Mouse (Mus musculus) midbrain, embryonic 13.5 days (tissue): ENCODE measurements around the gene Cetn4. TPM values are rescaled to one million over a fixed set of nuclear protein-coding genes. Genes with fewer than 3 reads are reported as not detected.

Source experiments
- ATAC-seq: fragments of 200-750 bp; cut with Nextera tagmentation; 2 replicates; pipeline ENCODE4 v1.8.0; 2017; ENCODE audit warnings: mild to moderate bottlenecking, moderate TSS enrichment, moderate library complexity
- H3K27ac ChIP-seq: fragments of 300-500 bp; sonication (generic); 2 replicates; pipeline ENCODE4 v1.5.1; 2015; ENCODE audit warnings: inconsistent platforms, mild to moderate bottlenecking, moderate library complexity
- H3K27me3 ChIP-seq: fragments of 300-500 bp; sonication (generic); 2 replicates; pipeline ENCODE4 v1.6.1; 2015; ENCODE audit warnings: mild to moderate bottlenecking, inconsistent platforms
- H3K36me3 ChIP-seq: fragments of 300-500 bp; sonication (generic); 2 replicates; pipeline ENCODE4 v1.6.1; 2015; ENCODE audit warnings: mild to moderate bottlenecking, inconsistent platforms
- H3K4me1 ChIP-seq: fragments of 300-500 bp; sonication (generic); replicated peaks from 2 replicates; pipeline ENCODE4 v1.6.1; 2015; ENCODE audit warnings: inconsistent platforms
- H3K4me2 ChIP-seq: fragments of 300-500 bp; sonication (generic); replicated peaks from 2 replicates; pipeline ENCODE4 v1.6.1; 2015; ENCODE audit warnings: moderate library complexity, mild to moderate bottlenecking, inconsistent platforms
- H3K4me3 ChIP-seq: fragments of 300-500 bp; sonication (generic); replicated peaks from 2 replicates; pipeline ENCODE4 v1.5.1; 2015; ENCODE audit warnings: mild to moderate bottlenecking, inconsistent platforms
- H3K9ac ChIP-seq: fragments of 300-500 bp; sonication (generic); replicated peaks from 2 replicates; pipeline ENCODE4 v1.6.1; 2015; ENCODE audit warnings: mild to moderate bottlenecking, inconsistent platforms
- H3K9me3 ChIP-seq: fragments of 300-500 bp; sonication (generic); 2 replicates; pipeline ENCODE4 v1.6.1; 2016; ENCODE audit warnings: mild to moderate bottlenecking, inconsistent platforms
- WGBS: fragments of 180-500 bp; shearing (Covaris S2); methylation state at CpG from one replicate; pipeline ENCODE4 v1.1.7; 2015; 5-methylcytosine and 5-hydroxymethylcytosine counted together
- polyA plus RNA-seq: library from polyadenylated mRNA; unstranded; fragments of >200 nt; fragmentation: Nextera tagmentation; extraction: Ambion mirVana; gene quantifications from 2 replicates; pipeline ENCODE4 v1.2.1, GENCODE M21; 2015

The Cetn4 gene
- polyA plus RNA-seq, 1 experiment from 2014 or later: 3.1 TPM

DNA sequence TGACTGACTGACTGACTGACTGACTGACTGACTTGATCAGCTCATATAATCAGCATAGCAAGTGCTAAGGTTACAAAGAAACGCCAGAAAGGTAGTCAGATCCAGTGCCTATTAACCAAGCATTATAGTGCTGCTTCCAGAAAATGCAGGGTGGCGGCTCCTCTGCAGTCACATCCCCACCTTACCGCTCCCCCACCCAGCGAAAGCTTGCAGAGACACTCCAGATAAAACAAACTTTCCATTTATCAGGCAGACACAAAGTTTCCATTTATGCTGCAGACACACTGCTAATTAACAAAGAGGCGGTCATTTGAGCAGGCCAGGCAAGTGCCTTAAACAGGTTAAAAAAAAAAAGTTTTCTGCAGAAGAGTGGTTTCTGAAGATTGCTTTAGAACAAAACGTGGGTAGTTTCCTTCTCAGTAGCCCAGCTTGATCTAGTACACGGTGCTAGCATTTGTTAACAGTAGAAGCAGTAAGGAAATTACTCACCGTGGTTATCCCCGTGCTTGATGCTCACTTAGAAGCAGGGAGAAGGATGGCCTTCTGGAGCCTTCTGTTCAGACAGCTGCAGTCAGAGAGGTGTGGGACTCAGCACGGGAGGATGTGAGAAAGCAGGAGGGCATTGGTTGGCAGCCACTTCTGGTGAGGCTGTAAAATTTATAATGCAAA is 53.0 kb downstream of the Cetn4 start:
- H3K9me3 ChIP-seq: no peaks in the 10 kb centered on the region
- H3K36me3 ChIP-seq: no peaks in the 10 kb centered on the region
- H3K27ac ChIP-seq: no peak overlapping the region
- H3K4me2 ChIP-seq: no peak overlapping the region
- H3K4me3 ChIP-seq: no peak overlapping the region
- no peak for ATAC-seq
- no peaks in the 10 kb centered on the region for H3K4me1 ChIP-seq
- H3K9ac ChIP-seq: no peak overlapping the region
- no peaks in the 10 kb centered on the region for H3K27me3 ChIP-seq
- 83% methylated on average over 10 of the region's 10 CpGs for WGBS

GRCm38 (mm10) chr3:37257776-37258175 is 54.7 kb downstream of the Cetn4 start:
- H3K4me2 ChIP-seq: no peak overlapping the region
- H3K9ac ChIP-seq: no peak overlapping the region
- no peak overlapping the region for H3K4me3 ChIP-seq
- WGBS: 91% methylated on average over 15 of the region's 15 CpGs
- H3K27me3 ChIP-seq: no peaks in the 10 kb centered on the region
- no peaks in the 10 kb centered on the region for H3K4me1 ChIP-seq
- no peak overlapping the region for H3K27ac ChIP-seq
- ATAC-seq: no peak
- no peaks in the 10 kb centered on the region for H3K9me3 ChIP-seq
- H3K36me3 ChIP-seq: no peaks in the 10 kb centered on the region

Other genes starting within 250 kb of the Cetn4 start
- gene Adad1, start 249.2 kb downstream of the Cetn4 start, polyA plus RNA-seq: 0.13 and 0.32 TPM in 2 replicates
- gene Il2, start 186.7 kb downstream of the Cetn4 start, polyA plus RNA-seq: 0.37 and 0.43 TPM in 2 replicates
- gene Il21, start 80.1 kb downstream of the Cetn4 start, polyA plus RNA-seq: 0.22 TPM in 1 of 2 replicates, not detected in the other
- gene Bbs12, start 154 bp downstream of the Cetn4 start, polyA plus RNA-seq: 5.2 and 5.8 TPM in 2 replicates
- gene Fgf2, start 35.6 kb upstream of the Cetn4 start, polyA plus RNA-seq: 0.35 TPM in 2 replicates
- gene Spata5, start 107.2 kb upstream of the Cetn4 start, polyA plus RNA-seq: 31.2 and 33.5 TPM in 2 replicates
- 4.4 and 6.0 TPM in 2 replicates for gene Nudt6, start 107.5 kb upstream of the Cetn4 start, polyA plus RNA-seq